Comparison of ENCODE assay signal across 9 mouse cellular contexts in the genomic region with DNA sequence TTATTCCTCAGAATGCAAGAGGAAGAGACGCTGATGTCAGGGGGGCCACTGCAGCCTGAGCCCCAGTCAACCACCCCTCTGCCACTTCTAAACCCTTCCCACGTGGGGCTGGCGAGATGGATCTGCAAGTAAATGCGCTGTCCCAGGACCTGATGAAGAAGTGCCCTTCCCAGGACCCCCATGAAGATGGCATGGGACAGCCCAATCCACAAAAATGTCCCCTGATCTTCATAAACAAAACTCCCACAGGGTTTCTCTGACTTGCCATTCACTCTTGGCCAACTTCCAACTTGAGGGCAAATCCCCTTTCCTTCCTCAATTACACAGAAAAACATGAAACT.
DNase-seq lines count a peak whose midpoint lies in the region; ATAC-seq and TF ChIP-seq lines count a peak whose summit lies in the region.
"Had no signal": no experiment of that assay in that cellular context is flagged by ENCODE, and none has a peak within 500 bp of the region (broad histone marks: within the 10 kb centered on the region; RNA-seq: fewer than 3 reads in every experiment).

No protein-coding gene starts in this region.

- no peak for TF ChIP-seq POLR2A in heart, adult 2 months (IDR thresholded peaks at IDR 0.05; ENCODE audit: insufficient read depth, low read depth, low read length)

- H3K4me1 ChIP-seq in heart, adult 2 months (ENCODE audit: control insufficient read depth, insufficient read depth, low read length): peaks cover 12% of the 10 kb centered on the region
- H3K4me1 ChIP-seq in liver, embryonic 11.5 days (replicated peaks; ENCODE audit: control insufficient read depth, insufficient read depth, low read length): no peaks in the 10 kb centered on the region; the same call in 1 of the 2 replicates
- 0 out of 2 replicates have a peak, but pooled peaks cover 6% of the 10 kb centered on the region for H3K4me1 ChIP-seq in liver, embryonic 12.5 days
- peaks cover 8% of the 10 kb centered on the region for H3K4me1 ChIP-seq in forebrain, embryonic 16.5 days (replicated peaks; ENCODE audit: control insufficient read depth, insufficient read depth, low read length)
- peaks cover 10% of the 10 kb centered on the region; the same call in 1 of the 2 replicates for H3K4me1 ChIP-seq in neural tube, embryonic 14.5 days (ENCODE audit: control insufficient read depth, insufficient read depth, low read length)

- 67% methylated on average over 4 of the region's 4 CpGs for whole genome bisulfite sequencing in heart, adult 2 months
- 74% methylated on average over 4 of the region's 4 CpGs for whole genome bisulfite sequencing in liver, embryonic 11.5 days
- WGBS in liver, embryonic 12.5 days (ENCODE audit: insufficient replicate concordance): 62% methylated on average over 4 of the region's 4 CpGs
- 54% methylated on average over 4 of the region's 4 CpGs for WGBS in forebrain, embryonic 16.5 days
- WGBS in neural tube, embryonic 14.5 days: 32% methylated on average over 4 of the region's 4 CpGs

- H3K4me3 ChIP-seq in heart, adult 2 months: no peak overlapping the region
- H3K4me3 ChIP-seq in liver, embryonic 11.5 days (ENCODE audit: low read depth, low read length): no peak overlapping the region
- no peak overlapping the region for H3K4me3 ChIP-seq in liver, embryonic 12.5 days
- H3K4me3 ChIP-seq in forebrain, embryonic 16.5 days (replicated peaks; ENCODE audit: low read length): no peak overlapping the region
- H3K4me3 ChIP-seq in neural tube, embryonic 14.5 days (ENCODE audit: low read depth, low read length): no peak overlapping the region
- H3K4me3 ChIP-seq: midbrain, embryonic 12.5 days had no signal

- H3K27ac ChIP-seq in heart, adult 2 months: peak overlapping the region; percentile 47
- peak overlapping the region; percentile 13; the same call in 1 of the 2 replicates for H3K27ac ChIP-seq in liver, embryonic 11.5 days (ENCODE audit: low read depth, low read length)
- no peak overlapping the region for H3K27ac ChIP-seq in liver, embryonic 12.5 days
- peak overlapping the region; percentile 55 for H3K27ac ChIP-seq in forebrain, embryonic 16.5 days (ENCODE audit: low read length)
- peak overlapping the region; percentile 52 for H3K27ac ChIP-seq in neural tube, embryonic 14.5 days (ENCODE audit: low read depth, low read length)
- H3K27ac ChIP-seq: midbrain, embryonic 12.5 days had no signal

- H3K79me2 ChIP-seq in heart, adult 2 months (replicated peaks; ENCODE audit: control insufficient read depth, insufficient read depth, low read length): no peaks in the 10 kb centered on the region

- H3K36me3 ChIP-seq in heart, adult 2 months (ENCODE audit: control insufficient read depth, insufficient read depth, low read length): no peaks in the 10 kb centered on the region; the same call in 1 of the 2 replicates
- H3K36me3 ChIP-seq in liver, embryonic 11.5 days (ENCODE audit: control insufficient read depth, insufficient read depth, low read length): peaks cover 4% of the 10 kb centered on the region; the same call in 1 of the 2 replicates
- H3K36me3 ChIP-seq in liver, embryonic 12.5 days: peaks cover 2% of the 10 kb centered on the region; the same call in 1 of the 2 replicates
- H3K36me3 ChIP-seq in forebrain, embryonic 16.5 days (ENCODE audit: control insufficient read depth, insufficient read depth): peaks cover 6% of the 10 kb centered on the region; the same call in 1 of the 2 replicates
- peaks cover 5% of the 10 kb centered on the region; the same call in 1 of the 2 replicates for H3K36me3 ChIP-seq in neural tube, embryonic 14.5 days (ENCODE audit: control insufficient read depth, insufficient read depth, low read length)

- ATAC-seq in liver, embryonic 11.5 days (replicated peaks; ENCODE audit: low FRiP score): no peak
- ATAC-seq in liver, embryonic 12.5 days: no peak
- no peak; the same call in 1 of the 2 replicates for ATAC-seq in forebrain, embryonic 16.5 days
- no peak for ATAC-seq in neural tube, embryonic 14.5 days (ENCODE audit: low read depth)

- no peaks in the 10 kb centered on the region for H3K27me3 ChIP-seq in heart, adult 2 months (ENCODE audit: control insufficient read depth, insufficient read depth, low read length)
- no peaks in the 10 kb centered on the region for H3K27me3 ChIP-seq in liver, embryonic 11.5 days (replicated peaks; ENCODE audit: control insufficient read depth, insufficient read depth, low read length)
- no peaks in the 10 kb centered on the region for H3K27me3 ChIP-seq in liver, embryonic 12.5 days (replicated peaks)
- no peaks in the 10 kb centered on the region for H3K27me3 ChIP-seq in forebrain, embryonic 16.5 days (replicated peaks; ENCODE audit: control insufficient read depth, insufficient read depth, low read length)
- H3K27me3 ChIP-seq in neural tube, embryonic 14.5 days (ENCODE audit: control insufficient read depth, insufficient read depth, low read length): no peaks in the 10 kb centered on the region
- H3K27me3 ChIP-seq: midbrain, embryonic 12.5 days had no signal

- intact Hi-C loops in heart, adult 2 months (cut with DNase I): loop anchor here (1.0 kb wide), 1 partner anchor 28 kb away; no protein-coding TSS in a partner anchor
- intact Hi-C loops in heart, postnatal 10 days (cut with DNase I): no loop called here

- H3K9me3 ChIP-seq in liver, embryonic 11.5 days (ENCODE audit: control insufficient read depth, low read length): no peaks in the 10 kb centered on the region
- H3K9me3 ChIP-seq in liver, embryonic 12.5 days (replicated peaks): no peaks in the 10 kb centered on the region
- H3K9me3 ChIP-seq in forebrain, embryonic 16.5 days (ENCODE audit: control insufficient read depth, low read length): no peaks in the 10 kb centered on the region
- H3K9me3 ChIP-seq in neural tube, embryonic 14.5 days (ENCODE audit: control insufficient read depth, low read length): no peaks in the 10 kb centered on the region
- H3K9me3 ChIP-seq: midbrain, embryonic 12.5 days had no signal

- H3K9ac ChIP-seq in heart, adult 2 months (ENCODE audit: low read depth, low read length): no peak overlapping the region
- H3K9ac ChIP-seq in liver, embryonic 11.5 days (ENCODE audit: low read depth, low read length): no peak overlapping the region
- no peak overlapping the region for H3K9ac ChIP-seq in liver, embryonic 12.5 days
- H3K9ac ChIP-seq in forebrain, embryonic 16.5 days (replicated peaks; ENCODE audit: low read depth, low read length): no peak overlapping the region
- H3K9ac ChIP-seq in neural tube, embryonic 14.5 days (replicated peaks; ENCODE audit: low read depth, low read length): no peak overlapping the region
- H3K9ac ChIP-seq: midbrain, embryonic 12.5 days had no signal

- TF ChIP-seq EP300 in heart, adult 2 months (IDR thresholded peaks at IDR 0.05; ENCODE audit: insufficient read depth, low read depth, low read length): no peak

- no peak overlapping the region for H3K4me2 ChIP-seq in liver, embryonic 11.5 days
- no peak overlapping the region for H3K4me2 ChIP-seq in liver, embryonic 12.5 days
- no peak overlapping the region for H3K4me2 ChIP-seq in forebrain, embryonic 16.5 days (ENCODE audit: low read length)
- no peak overlapping the region; the same call in 1 of the 2 replicates for H3K4me2 ChIP-seq in neural tube, embryonic 14.5 days (ENCODE audit: low read depth, low read length)
- H3K4me2 ChIP-seq: midbrain, embryonic 12.5 days had no signal

- DNase-seq in heart, adult 2 months: no peak
- no peak for DNase-seq in heart, postnatal 10 days
- DNase-seq in liver, embryonic 11.5 days (ENCODE audit: low spot score): no peak
- DNase-seq in natural killer cell, adult 2 months (ENCODE audit: low spot score in 2 of 2): no peak
- DNase-seq in c-Kit-positive CD71-positive TER-119-positive erythroid progenitor cells, embryonic 14.5 days (ENCODE audit: low spot score): no peak

- no peak for TF ChIP-seq CTCF in heart, adult 2 months (IDR thresholded peaks at IDR 0.05)
